Mouse (Mus musculus) heart, embryonic 13.5 days (tissue): ENCODE measurements around the gene Gfpt1. TPM values are rescaled to one million over a fixed set of nuclear protein-coding genes. Genes with fewer than 3 reads are reported as not detected.

ENCODE experiments used
- ATAC-seq: fragments of 200-750 bp; cut with Nextera tagmentation; 2 replicates; pipeline ENCODE4 v1.8.0; 2017; ENCODE audit warnings: moderate TSS enrichment; ENCODE audit not compliant: insufficient number of reproducible peaks, low FRiP score, low TSS enrichment; ENCODE audit errors: extremely low read depth
- H3K27ac ChIP-seq: fragments of 300-500 bp; sonication (generic); replicated peaks from 2 replicates; pipeline ENCODE4 v1.5.1; 2015; ENCODE audit warnings: moderate library complexity, mild to moderate bottlenecking, inconsistent platforms
- H3K27me3 ChIP-seq: fragments of 300-500 bp; sonication (generic); replicated peaks from 2 replicates; pipeline ENCODE4 v1.6.1; 2015; ENCODE audit warnings: mild to moderate bottlenecking, inconsistent platforms
- H3K36me3 ChIP-seq: fragments of 300-500 bp; sonication (generic); 2 replicates; pipeline ENCODE4 v1.6.1; 2015; ENCODE audit warnings: mild to moderate bottlenecking, inconsistent platforms
- H3K4me1 ChIP-seq: fragments of 300-500 bp; sonication (generic); 2 replicates; pipeline ENCODE4 v1.6.1; 2015; ENCODE audit warnings: inconsistent platforms
- H3K4me2 ChIP-seq: fragments of 300-500 bp; sonication (generic); 2 replicates; pipeline ENCODE4 v1.6.1; 2015; ENCODE audit warnings: inconsistent platforms, mild to moderate bottlenecking, moderate library complexity
- H3K4me3 ChIP-seq: fragments of 300-500 bp; sonication (generic); 2 replicates; pipeline ENCODE4 v1.5.1; 2015; ENCODE audit warnings: moderate library complexity, mild to moderate bottlenecking, inconsistent platforms
- H3K9ac ChIP-seq: fragments of 300-500 bp; sonication (generic); 2 replicates; pipeline ENCODE4 v1.6.1; 2015; ENCODE audit warnings: inconsistent platforms, mild to moderate bottlenecking, moderate library complexity
- H3K9me3 ChIP-seq: fragments of 300-500 bp; sonication (generic); 2 replicates; pipeline ENCODE4 v1.6.1; 2016; ENCODE audit warnings: inconsistent platforms
- WGBS: fragments of 180-500 bp; shearing (Covaris S2); methylation state at CpG from one replicate; pipeline ENCODE4 v1.1.7; 2015; ENCODE audit warnings: mixed read lengths; 5-methylcytosine and 5-hydroxymethylcytosine counted together
- polyA plus RNA-seq: library from polyadenylated mRNA; unstranded; fragments of >200 nt; fragmentation: Nextera tagmentation; extraction: Ambion mirVana; gene quantifications from 2 replicates; pipeline ENCODE4 v1.2.1, GENCODE M21; 2015

The Gfpt1 gene
- 11.7 and 12.1 TPM in 2 replicates for polyA plus RNA-seq

GRCm38 (mm10) chr6:87042337-87043130 lies at the start of gene Gfpt1:
Gene Gfpt1 (plus strand): TSS chr6:87042846.
- WGBS = under 1% methylated on average over 68 of the region's 68 CpGs
- H3K9ac ChIP-seq = peak within 1 kb of the TSS; percentile 98
- ATAC-seq = peak; percentile 94
- peak within 1 kb of the TSS; percentile 81 for H3K4me2 ChIP-seq
- H3K36me3 ChIP-seq = peaks cover 4% of the 10 kb centered on the region
- no peaks in the 10 kb centered on the region for H3K9me3 ChIP-seq
- no peaks in the 10 kb centered on the region for H3K27me3 ChIP-seq
- H3K4me1 ChIP-seq = peaks cover 32% of the 10 kb centered on the region
- H3K27ac ChIP-seq = peak within 1 kb of the TSS; percentile 99
- peak within 1 kb of the TSS; percentile 93 for H3K4me3 ChIP-seq

GRCm38 (mm10) chr6:86994254-86994653 lies 48.4 kb upstream of the Gfpt1 start:
- Histone ChIP-seq H3K27ac (no peak overlapping the region), H3K4me2 (no peak overlapping the region), H3K27me3 (no peaks in the 10 kb centered on the region), H3K36me3 (peaks cover 44% of the 10 kb centered on the region), H3K4me3 (no peak overlapping the region), H3K4me1 (peaks cover 53% of the 10 kb centered on the region), H3K9ac (no peak overlapping the region), H3K9me3 (no peaks in the 10 kb centered on the region)
- no peak for ATAC-seq
- WGBS = 68% methylated on average over 4 of the region's 4 CpGs

GRCm38 (mm10) chr6:86996629-86997307 lies 45.9 kb upstream of the Gfpt1 start:
- ATAC-seq = no peak
- Histone ChIP-seq H3K36me3 (peaks cover 58% of the 10 kb centered on the region), H3K27me3 (no peaks in the 10 kb centered on the region), H3K9ac (0 out of 2 replicates have a peak overlapping the region, but pooled peaks have one; percentile 25), H3K4me1 (peaks cover 32% of the 10 kb centered on the region), H3K4me2 (no peak overlapping the region), H3K4me3 (no peak overlapping the region), H3K27ac (0 out of 2 replicates have a peak overlapping the region, but pooled peaks have one; percentile 8), H3K9me3 (no peaks in the 10 kb centered on the region)
- 76% methylated on average over 5 of the region's 5 CpGs for WGBS

GRCm38 (mm10) chr6:86997360-86997759 lies 45.3 kb upstream of the Gfpt1 start:
- Histone ChIP-seq H3K9ac (no peak overlapping the region; the same call in 1 of the 2 replicates), H3K27me3 (no peaks in the 10 kb centered on the region), H3K4me3 (no peak overlapping the region), H3K4me1 (peaks cover 30% of the 10 kb centered on the region), H3K9me3 (no peaks in the 10 kb centered on the region), H3K36me3 (peaks cover 58% of the 10 kb centered on the region), H3K4me2 (no peak overlapping the region), H3K27ac (no peak overlapping the region)
- no peak for ATAC-seq
- WGBS = 82% methylated on average over 6 of the region's 6 CpGs

- H3K4me3 ChIP-seq = no peak overlapping the region
- no peak overlapping the region for H3K4me2 ChIP-seq
- WGBS = 86% methylated on average over 6 of the region's 6 CpGs
- peaks cover 36% of the 10 kb centered on the region for H3K36me3 ChIP-seq
- H3K4me1 ChIP-seq = peaks cover 18% of the 10 kb centered on the region
- peak overlapping the region; percentile 69 for H3K27ac ChIP-seq
- H3K9me3 ChIP-seq = no peaks in the 10 kb centered on the region
- 0 out of 2 replicates have a peak overlapping the region, but pooled peaks have one; percentile 44 for H3K9ac ChIP-seq
- no peaks in the 10 kb centered on the region for H3K27me3 ChIP-seq
- ATAC-seq = no peak
Measured at GRCm38 (mm10) chr6:87001995-87002394, 40.7 kb upstream of the Gfpt1 start.

- H3K4me3 ChIP-seq = no peak overlapping the region
Measured at GRCm38 (mm10) chr6:87002521-87003055, 40.1 kb upstream of the Gfpt1 start.

GRCm38 (mm10) chr6:87004099-87004498 lies 38.5 kb upstream of the Gfpt1 start:
- H3K4me1 ChIP-seq = peaks cover 14% of the 10 kb centered on the region
- no peak overlapping the region for H3K27ac ChIP-seq
- no peak overlapping the region for H3K4me3 ChIP-seq
- H3K4me2 ChIP-seq = no peak overlapping the region
- WGBS = 74% methylated on average over 2 of the region's 2 CpGs
- ATAC-seq = no peak
- H3K36me3 ChIP-seq = peaks cover 15% of the 10 kb centered on the region; the same call in 1 of the 2 replicates
- H3K27me3 ChIP-seq = no peaks in the 10 kb centered on the region
- H3K9me3 ChIP-seq = no peaks in the 10 kb centered on the region
- H3K9ac ChIP-seq = no peak overlapping the region

More at GRCm38 (mm10) chr6:87002521-87003055, 40.1 kb upstream of the Gfpt1 start:
- H3K4me2 ChIP-seq = no peak overlapping the region
- H3K27ac ChIP-seq = peak overlapping the region; percentile 69
- ATAC-seq = no peak; the same call in 1 of the 2 replicates
- peaks cover 30% of the 10 kb centered on the region for H3K36me3 ChIP-seq
- no peaks in the 10 kb centered on the region for H3K27me3 ChIP-seq
- WGBS = 38% methylated on average over 8 of the region's 8 CpGs
- H3K9me3 ChIP-seq = no peaks in the 10 kb centered on the region
- peaks cover 13% of the 10 kb centered on the region for H3K4me1 ChIP-seq
- peak overlapping the region; percentile 44; the same call in 1 of the 2 replicates for H3K9ac ChIP-seq

- peaks cover 4% of the 10 kb centered on the region; the same call in 1 of the 2 replicates for H3K36me3 ChIP-seq
- no peak overlapping the region for H3K27ac ChIP-seq
- no peak overlapping the region for H3K9ac ChIP-seq
- no peaks in the 10 kb centered on the region for H3K27me3 ChIP-seq
- no peak for ATAC-seq
- H3K4me2 ChIP-seq = no peak overlapping the region
- no peaks in the 10 kb centered on the region for H3K9me3 ChIP-seq
- H3K4me1 ChIP-seq = peaks cover 22% of the 10 kb centered on the region
- no peak overlapping the region for H3K4me3 ChIP-seq
Measured at GRCm38 (mm10) chr6:87005577-87005976, 37.1 kb upstream of the Gfpt1 start.

GRCm38 (mm10) chr6:87008887-87009286 lies 33.8 kb upstream of the Gfpt1 start, which contains the start of gene Nfu1:
Gene Nfu1 (plus strand): TSS chr6:87009236.
- peak within 1 kb of the TSS; percentile 90 for H3K27ac ChIP-seq
- no peaks in the 10 kb centered on the region for H3K27me3 ChIP-seq
- H3K36me3 ChIP-seq = peaks cover 14% of the 10 kb centered on the region
- no peak for ATAC-seq
- H3K9ac ChIP-seq = peak within 1 kb of the TSS; percentile 98
- H3K4me2 ChIP-seq = peak within 1 kb of the TSS; percentile 77
- no peaks in the 10 kb centered on the region for H3K9me3 ChIP-seq
- H3K4me3 ChIP-seq = peak within 1 kb of the TSS; percentile 82
- peaks cover 19% of the 10 kb centered on the region for H3K4me1 ChIP-seq
- WGBS = 71% methylated on average over 6 of the region's 6 CpGs

GRCm38 (mm10) chr6:87009692-87010328 lies 32.8 kb upstream of the Gfpt1 start:
- Histone ChIP-seq H3K9me3 (no peaks in the 10 kb centered on the region), H3K27me3 (no peaks in the 10 kb centered on the region), H3K9ac (peak overlapping the region; percentile 98), H3K4me2 (peak overlapping the region; percentile 77), H3K36me3 (peaks cover 20% of the 10 kb centered on the region), H3K27ac (peak overlapping the region; percentile 90), H3K4me1 (peaks cover 19% of the 10 kb centered on the region), H3K4me3 (peak overlapping the region; percentile 82)
- WGBS = under 1% methylated on average over 36 of the region's 36 CpGs
- ATAC-seq = peak; percentile 81; the same call in 1 of the 2 replicates
